ENCODE assay signal across 23 mouse cellular contexts in genomic region chr3:94368631-94369030, GRCm38 (mm10). TPM values are rescaled to one million over a fixed set of nuclear protein-coding genes. Genes with fewer than 3 reads are reported as not detected.
DNase-seq lines count a peak whose midpoint lies in the region; TF ChIP-seq lines count a peak whose summit lies in the region.
"Had no signal": no experiment of that assay in that cellular context is flagged by ENCODE, and none has a peak within 500 bp of the region (broad histone marks: within the 10 kb centered on the region; RNA-seq: fewer than 3 reads in every experiment).

No protein-coding gene starts in this region.

- TF ChIP-seq CTCF in thymus, adult 2 months (IDR thresholded peaks at IDR 0.05; ENCODE audit: borderline replicate concordance, control insufficient read depth, extremely low read depth, insufficient read depth, low read length, poor library complexity): no peak
- TF ChIP-seq CTCF in MEL (IDR thresholded peaks at IDR 0.05 in 2 of 3, conservative IDR thresholded peaks at IDR 0.05 in 1 of 3; ENCODE audit: control insufficient read depth in 1 of 3, insufficient read depth in 1 of 3, low read depth in 2 of 3, low read length in 3 of 3, poor library complexity in 1 of 3, severe bottlenecking in 1 of 3): no peak

- peaks cover 22% of the 10 kb centered on the region for H3K36me3 ChIP-seq in thymus, adult 2 months (ENCODE audit: control insufficient read depth, insufficient read depth, low read length)
- peaks cover 0 to 6% of the 10 kb centered on the region in 2 experiments; a peak in 2 of 4 replicates for H3K36me3 ChIP-seq in MEL (ENCODE audit: control insufficient read depth in 1 of 2, insufficient read depth in 2 of 2, low read length in 2 of 2)
- H3K36me3 ChIP-seq: embryonic facial prominence, embryonic 12.5 days; forebrain, embryonic 15.5 days; heart, embryonic 10.5 days had no signal

- TF ChIP-seq RAD21 in MEL (IDR thresholded peaks at IDR 0.05; ENCODE audit: low read depth, low read length): no peak

- H3K79me2 ChIP-seq in MEL (ENCODE audit: control insufficient read depth, insufficient read depth, low read length, poor library complexity): no peaks in the 10 kb centered on the region

- no peak overlapping the region for H3K4me3 ChIP-seq in thymus, adult 2 months (ENCODE audit: control insufficient read depth, insufficient read depth, low read length)
- H3K4me3 ChIP-seq in MEL (ENCODE audit: control insufficient read depth in 1 of 2, insufficient read depth in 1 of 2, low read depth in 2 of 2, low read length in 2 of 2): no peak overlapping the region
- H3K4me3 ChIP-seq: embryonic facial prominence, embryonic 12.5 days; forebrain, embryonic 15.5 days; heart, embryonic 10.5 days had no signal

- no peaks in the 10 kb centered on the region for H3K9me3 ChIP-seq in MEL (replicated peaks; ENCODE audit: insufficient read depth, low read length)
- H3K9me3 ChIP-seq: embryonic facial prominence, embryonic 12.5 days; forebrain, embryonic 15.5 days; heart, embryonic 10.5 days had no signal

- H3K9ac ChIP-seq in MEL (ENCODE audit: control insufficient read depth, low read depth, low read length, poor library complexity, severe bottlenecking): no peak overlapping the region
- H3K9ac ChIP-seq: embryonic facial prominence, embryonic 12.5 days; forebrain, embryonic 15.5 days; hindbrain, embryonic 14.5 days had no signal

- TF ChIP-seq POLR2A in thymus, adult 2 months (IDR thresholded peaks at IDR 0.05; ENCODE audit: control insufficient read depth, extremely low read depth, insufficient read depth, low read length, poor library complexity): no peak
- TF ChIP-seq POLR2A in MEL (IDR thresholded peaks at IDR 0.05; ENCODE audit: control insufficient read depth in 1 of 2, insufficient read depth in 1 of 2, low read depth in 1 of 2, low read length in 2 of 2, poor library complexity in 1 of 2): no peak

- TF ChIP-seq EP300 in MEL (IDR thresholded peaks at IDR 0.05; ENCODE audit: low read depth in 1 of 2, low read length in 2 of 2): no peak

- peaks cover 43% of the 10 kb centered on the region for H3K4me1 ChIP-seq in thymus, adult 2 months (replicated peaks; ENCODE audit: control insufficient read depth, insufficient read depth, low read length)
- peaks cover 0 to 4% of the 10 kb centered on the region in 2 experiments; a peak in 3 of 4 replicates for H3K4me1 ChIP-seq in MEL (ENCODE audit: control insufficient read depth in 1 of 2, insufficient read depth in 2 of 2, low read length in 2 of 2)

- H3K27ac ChIP-seq in thymus, adult 2 months (ENCODE audit: control insufficient read depth, insufficient read depth, low read length): no peak overlapping the region
- no peak overlapping the region for H3K27ac ChIP-seq in MEL (ENCODE audit: control insufficient read depth, low read depth, low read length)
- H3K27ac ChIP-seq: embryonic facial prominence, embryonic 12.5 days; forebrain, embryonic 15.5 days; heart, embryonic 10.5 days; hindbrain, embryonic 14.5 days had no signal

- H3K27me3 ChIP-seq in thymus, adult 2 months (ENCODE audit: control insufficient read depth, insufficient read depth, low read length): no peaks in the 10 kb centered on the region
- H3K27me3 ChIP-seq in MEL (ENCODE audit: control insufficient read depth in 1 of 2, insufficient read depth in 2 of 2, low read length in 2 of 2): no peaks in the 10 kb centered on the region
- H3K27me3 ChIP-seq: CH12.LX had no signal

- DNase-seq in thymus, postnatal 25 days: peak; percentile 41
- DNase-seq in thymus, adult 2 months: no peak
- DNase-seq in CD4-positive helper T cell, adult 2 months (ENCODE audit: low read depth, low spot score): peak; percentile 48
- DNase-seq in MEL (ENCODE audit: low read depth, low spot score): no peak
- no peak for DNase-seq in cerebellum, postnatal 14 days
- DNase-seq in neural tube, embryonic 10.5 days (ENCODE audit: extremely low spot score, low spot score): no peak
- DNase-seq: adrenal gland, adult 2 months; adrenal gland, postnatal 25 days; B cell, adult 2 months; cerebellum, adult 18-20 months; cerebellum, adult 9-11 months; heart, adult 18-20 months; heart, postnatal 10 days; heart, postnatal 4 days had no signal

- 15% methylated on average over 6 of the region's 6 CpGs for WGBS in thymus, adult 2 months

TF ChIP-seq in MEL, 35 proteins besides CTCF, POLR2A, EP300 and RAD21:
- TF ChIP-seq TBP (IDR thresholded peaks at IDR 0.05; ENCODE audit: low read depth, low read length) (no peak), SMC3 (IDR thresholded peaks at IDR 0.05; ENCODE audit: low read depth, low read length) (no peak), ETS1 (IDR thresholded peaks at IDR 0.05; ENCODE audit: low read depth, low read length) (no peak), HCFC1 (IDR thresholded peaks at IDR 0.05; ENCODE audit: low read depth, low read length) (no peak), CHD2 (IDR thresholded peaks at IDR 0.05; ENCODE audit: low read length) (no peak), BHLHE40 (IDR thresholded peaks at IDR 0.05; ENCODE audit: borderline replicate concordance, low read depth, low read length) (peak; percentile 50; the same call in 1 of the 2 replicates), NELFE (IDR thresholded peaks at IDR 0.05; ENCODE audit: low read depth, low read length) (no peak), TAL1 (IDR thresholded peaks at IDR 0.05; ENCODE audit: low read length) (no peak), ZMIZ1 (IDR thresholded peaks at IDR 0.05; ENCODE audit: low read depth, low read length) (no peak), ZKSCAN1 (IDR thresholded peaks at IDR 0.05; ENCODE audit: low read depth, low read length) (no peak), POLR2AphosphoS2 (IDR thresholded peaks at IDR 0.05; ENCODE audit: low read length) (no peak), ELF1 (IDR thresholded peaks at IDR 0.05; ENCODE audit: low read depth, low read length) (no peak), RCOR1 (IDR thresholded peaks at IDR 0.05; ENCODE audit: low read depth, low read length) (no peak), ZNF384 (IDR thresholded peaks at IDR 0.05; ENCODE audit: low read depth, low read length) (no peak), TCF12 (IDR thresholded peaks at IDR 0.05; ENCODE audit: low read depth, low read length) (no peak), CHD1 (IDR thresholded peaks at IDR 0.05; ENCODE audit: low read depth, low read length) (no peak), USF1 (IDR thresholded peaks at IDR 0.05; ENCODE audit: low read depth, low read length) (0 out of 2 replicates have a peak, but pooled peaks have one; percentile 19), UBTF (IDR thresholded peaks at IDR 0.05; ENCODE audit: borderline replicate concordance, insufficient read depth, low read depth, low read length) (no peak)

RNA-seq across cellular contexts. Expression of gene Rorc, which starts 4.0 kb away (rescaled TPM):
- 296 and 308 TPM in 2 replicates for polyA plus RNA-seq in thymus, adult 2 months (2012; rRNA removed)
- total RNA-seq in MEL (2012; rRNA removed): not detected in 2 replicates
- not detected for polyA plus RNA-seq in MEL (2012; ENCODE audit: insufficient read depth in 1 of 2, insufficient read length in 2 of 2, low read depth in 1 of 2, low replicate concordance in 2 of 2, missing spikeins in 1 of 2)
- total RNA-seq: common myeloid progenitor, adult 5-6 weeks had no signal

RNA-seq across cellular contexts. Expression of gene C2cd4d, which starts 6.4 kb away (rescaled TPM):
- polyA plus RNA-seq in thymus, adult 2 months (2012; rRNA removed): 0.39 and 0.55 TPM in 2 replicates
- total RNA-seq in MEL (2012; rRNA removed): not detected in 2 replicates
- polyA plus RNA-seq in MEL (2012; ENCODE audit: insufficient read depth in 1 of 2, insufficient read length in 2 of 2, low read depth in 1 of 2, low replicate concordance in 2 of 2, missing spikeins in 1 of 2): not detected
- total RNA-seq: CH12.LX; common myeloid progenitor, adult 5-6 weeks; gastrocnemius, adult 8-10 months; heart, postnatal 4 days had no signal

RNA-seq across cellular contexts. Expression of gene Them5, which starts 26.7 kb away (rescaled TPM):
- 0.27 and 0.35 TPM in 2 replicates for polyA plus RNA-seq in thymus, adult 2 months (2012; rRNA removed)
- total RNA-seq in MEL (2012; rRNA removed): not detected in 2 replicates
- not detected for polyA plus RNA-seq in MEL (2012; ENCODE audit: insufficient read depth in 1 of 2, insufficient read length in 2 of 2, low read depth in 1 of 2, low replicate concordance in 2 of 2, missing spikeins in 1 of 2)
- total RNA-seq: adrenal gland, adult 2 months; adrenal gland, postnatal 25 days; CH12.LX; common myeloid progenitor, adult 5-6 weeks; gastrocnemius, adult 8-10 months; heart, adult 18-20 months; heart, postnatal 10 days; heart, postnatal 4 days had no signal
- polyA plus RNA-seq: adrenal gland, adult 2 months; embryonic facial prominence, embryonic 12.5 days; heart, embryonic 10.5 days; heart, embryonic 14.5 days; hindbrain, embryonic 14.5 days; intestine, embryonic 14.5 days had no signal

RNA-seq across cellular contexts. Expression of gene Lingo4, which starts 29.7 kb away (rescaled TPM):
- 6.0 and 6.1 TPM in 2 replicates for polyA plus RNA-seq in thymus, adult 2 months (2012; rRNA removed)
- total RNA-seq in MEL (2012; rRNA removed): not detected in 2 replicates
- polyA plus RNA-seq in MEL (2012; ENCODE audit: insufficient read depth in 1 of 2, insufficient read length in 2 of 2, low read depth in 1 of 2, low replicate concordance in 2 of 2, missing spikeins in 1 of 2): not detected
- total RNA-seq: CH12.LX; common myeloid progenitor, adult 5-6 weeks had no signal
- polyA plus RNA-seq: heart, embryonic 10.5 days had no signal

RNA-seq across cellular contexts. Expression of gene Tdrkh, which starts 44.4 kb away (rescaled TPM):
- 2.6 and 4.1 TPM in 2 replicates for polyA plus RNA-seq in thymus, adult 2 months (2012; rRNA removed)
- total RNA-seq in MEL (2012; rRNA removed): not detected in 2 replicates
- not detected for polyA plus RNA-seq in MEL (2012; ENCODE audit: insufficient read depth in 1 of 2, insufficient read length in 2 of 2, low read depth in 1 of 2, low replicate concordance in 2 of 2, missing spikeins in 1 of 2)
- total RNA-seq: CH12.LX had no signal

Comparison
In these comparisons a context has a peak if more than half of its experiments do, and no peak if none do; other contexts are left out.
1. DNase-seq: peak in thymus, postnatal 25 days (single experiment) and CD4-positive helper T cell, adult 2 months (single experiment); none in thymus, adult 2 months (single experiment), MEL (single experiment), cerebellum, postnatal 14 days (0 of 2) and neural tube, embryonic 10.5 days (single experiment).
2. RNA of gene Rorc, which starts 4.0 kb away (polyA plus RNA-seq): 296 to 308 TPM in thymus, adult 2 months; not detected in MEL; every median in the first group is over 100 times any median in the second.